Mouse (Mus musculus): Measurements from ENCODE around the gene Deup1. TPM values are rescaled to one million over a fixed set of nuclear protein-coding genes. Genes with fewer than 3 reads are reported as not detected.
"Not testable (repeated sequence)": the region's sequence is repeated elsewhere in the genome, so short reads cannot be mapped to it uniquely, and the experiment has no call there.

The Deup1 gene
- total RNA-seq, 2 experiments from 2014 or later: 0.33 to 0.36 TPM

GRCm38 (mm10) chr9:15587157-15587854 is 40.4 kb downstream of the Deup1 start:
- DNase-seq: no peak

- no peak for DNase-seq
Measured at GRCm38 (mm10) chr9:15585956-15586355, 41.8 kb downstream of the Deup1 start.

GRCm38 (mm10) chr9:15584209-15584608 is 43.5 kb downstream of the Deup1 start:
- no peak for DNase-seq

GRCm38 (mm10) chr9:15582026-15582425 is 45.7 kb downstream of the Deup1 start:
- no peak for DNase-seq

GRCm38 (mm10) chr9:15580176-15580575 is 47.6 kb downstream of the Deup1 start:
- DNase-seq: no peak

GRCm38 (mm10) chr9:15578946-15579345 is 48.8 kb downstream of the Deup1 start:
- DNase-seq: no peak

- no peak for DNase-seq
Measured at GRCm38 (mm10) chr9:15578427-15578826, 49.3 kb downstream of the Deup1 start.

GRCm38 (mm10) chr9:15574750-15575454 is 52.8 kb downstream of the Deup1 start:
- no peak for DNase-seq

- DNase-seq: no peak
Measured at GRCm38 (mm10) chr9:15562353-15562752, 65.4 kb downstream of the Deup1 start.

- no peak for DNase-seq
Measured at GRCm38 (mm10) chr9:15560451-15560850, 67.3 kb downstream of the Deup1 start.

GRCm38 (mm10) chr9:15553322-15553721 is 74.4 kb downstream of the Deup1 start:
- DNase-seq: no peak

- no peak for DNase-seq
Measured at GRCm38 (mm10) chr9:15551933-15552851, 75.5 kb downstream of the Deup1 start.

- DNase-seq: not testable (repeated sequence)
Measured at GRCm38 (mm10) chr9:15551073-15551472, 76.7 kb downstream of the Deup1 start.

GRCm38 (mm10) chr9:15550461-15550961 is 77.2 kb downstream of the Deup1 start:
- no peak for DNase-seq

- DNase-seq: no peak
Measured at GRCm38 (mm10) chr9:15541735-15542354, 85.9 kb downstream of the Deup1 start.

GRCm38 (mm10) chr9:15538979-15539533 is 88.7 kb downstream of the Deup1 start:
- DNase-seq: no peak

- DNase-seq: no peak
Measured at GRCm38 (mm10) chr9:15537455-15538048, 90.2 kb downstream of the Deup1 start.

- no peak for DNase-seq
Measured at GRCm38 (mm10) chr9:15536861-15537426, 90.8 kb downstream of the Deup1 start.

GRCm38 (mm10) chr9:15535418-15535817 is 92.3 kb downstream of the Deup1 start:
- DNase-seq: no peak

- DNase-seq: no peak
Measured at GRCm38 (mm10) chr9:15534110-15534509, 93.6 kb downstream of the Deup1 start.

Data from adrenal gland, postnatal 10 days (tissue).